Mouse (Mus musculus) adrenal gland, adult (tissue): ENCODE data around the gene Fpgs.

Experiments
- DNase-seq, 2 experiments: peaks; one replicate each; pipeline ENCODE4 v3.0.0; 2022 to 2023; ENCODE audit warnings: low spot score in 1 of 2; ENCODE audit not compliant: inconsistent age in 2 of 2

Fpgs gene

DNA sequence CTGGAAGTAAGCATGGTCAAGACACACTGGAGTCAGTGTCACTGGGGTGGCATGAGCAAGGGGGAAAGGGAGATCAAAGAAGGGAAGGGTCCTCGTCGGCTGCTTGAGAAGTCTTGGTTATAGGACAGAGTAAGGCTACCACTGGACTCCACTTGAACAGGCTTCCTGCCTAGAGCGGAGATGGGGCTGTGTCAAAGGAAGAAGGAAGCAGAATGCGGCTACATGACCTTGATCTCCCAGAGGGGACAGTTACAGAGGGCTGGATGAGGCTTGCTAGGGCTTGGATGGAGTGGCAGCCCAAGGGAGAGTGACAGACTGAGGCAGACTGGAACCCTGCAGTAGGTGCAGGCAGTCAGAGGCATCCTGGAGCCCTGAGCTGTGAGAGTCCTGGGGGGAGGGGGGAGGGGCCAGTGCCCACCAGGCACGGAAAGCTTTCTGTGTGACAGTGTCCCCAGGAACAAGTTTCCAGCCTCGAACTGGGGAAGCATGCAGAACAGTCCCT is 63.3 kb downstream of the Fpgs start:
- peak in 1 of 2 experiments; percentile 53 for DNase-seq

DNA sequence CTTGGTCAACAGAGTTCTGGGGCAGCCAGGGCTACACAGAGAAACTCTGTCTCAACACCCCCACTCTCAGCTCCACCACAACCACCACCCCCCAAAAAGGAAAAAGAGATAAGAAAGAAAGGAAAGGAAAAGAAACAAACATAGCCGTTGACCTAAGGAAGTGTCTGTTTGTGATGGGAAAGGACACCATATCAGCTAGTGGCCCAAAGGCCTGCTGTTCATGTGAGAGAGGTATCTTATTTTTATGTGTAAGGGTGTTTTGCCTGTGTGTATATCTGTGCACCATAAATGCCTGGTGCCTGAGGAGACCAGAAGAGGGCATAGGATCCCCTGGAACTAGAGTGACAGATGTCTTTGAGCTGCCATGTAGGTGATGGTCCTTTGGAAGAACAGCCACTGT is 64.3 kb downstream of the Fpgs start:
- no peak for DNase-seq

DNA sequence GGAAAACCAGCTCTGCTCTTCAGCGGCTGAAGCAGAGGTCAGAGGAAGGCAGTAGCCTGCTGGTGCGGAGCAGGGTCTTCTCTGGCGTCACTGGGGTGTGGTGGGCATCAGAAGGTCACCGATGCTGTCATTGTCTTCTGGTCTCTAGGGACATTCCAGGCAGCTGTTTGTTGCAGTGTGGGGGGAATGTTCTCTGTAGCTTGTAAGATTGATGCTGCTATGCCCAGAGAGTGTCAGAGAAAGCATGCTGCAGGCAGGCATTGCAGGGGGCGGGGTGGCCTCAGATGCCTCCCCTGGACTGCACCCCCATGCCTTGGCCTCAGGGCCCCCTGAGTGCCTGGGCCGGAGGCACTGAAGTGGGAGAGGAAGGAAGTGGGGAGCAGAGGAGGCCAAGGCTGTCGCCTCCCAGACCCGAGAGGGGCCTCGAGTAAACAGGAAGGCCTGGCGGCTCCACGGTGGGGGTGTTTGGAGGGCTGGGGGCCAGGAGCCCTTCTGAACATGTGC is 66.1 kb downstream of the Fpgs start:
- DNase-seq, result peak; percentile 78 to 84

DNA sequence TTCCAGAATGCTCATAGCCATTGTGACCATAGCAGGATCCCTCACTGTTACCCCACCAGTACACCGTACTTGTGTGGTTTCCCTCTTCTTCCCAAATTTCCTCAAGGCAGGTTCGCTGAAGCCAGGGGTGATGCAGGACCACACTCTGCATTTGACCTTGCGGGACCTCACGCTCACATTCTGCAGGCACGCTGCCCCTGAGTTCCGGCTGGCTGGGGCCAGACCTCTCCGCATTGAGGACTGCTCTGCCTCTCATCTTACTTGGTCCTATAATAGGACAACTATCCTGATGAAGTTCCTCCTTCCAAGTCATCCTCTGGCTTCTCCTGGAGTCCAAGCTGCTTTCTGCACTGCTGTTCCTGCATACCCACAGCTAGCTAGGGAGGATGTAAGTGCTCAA is 67.3 kb downstream of the Fpgs start:
- DNase-seq, result no peak

DNA sequence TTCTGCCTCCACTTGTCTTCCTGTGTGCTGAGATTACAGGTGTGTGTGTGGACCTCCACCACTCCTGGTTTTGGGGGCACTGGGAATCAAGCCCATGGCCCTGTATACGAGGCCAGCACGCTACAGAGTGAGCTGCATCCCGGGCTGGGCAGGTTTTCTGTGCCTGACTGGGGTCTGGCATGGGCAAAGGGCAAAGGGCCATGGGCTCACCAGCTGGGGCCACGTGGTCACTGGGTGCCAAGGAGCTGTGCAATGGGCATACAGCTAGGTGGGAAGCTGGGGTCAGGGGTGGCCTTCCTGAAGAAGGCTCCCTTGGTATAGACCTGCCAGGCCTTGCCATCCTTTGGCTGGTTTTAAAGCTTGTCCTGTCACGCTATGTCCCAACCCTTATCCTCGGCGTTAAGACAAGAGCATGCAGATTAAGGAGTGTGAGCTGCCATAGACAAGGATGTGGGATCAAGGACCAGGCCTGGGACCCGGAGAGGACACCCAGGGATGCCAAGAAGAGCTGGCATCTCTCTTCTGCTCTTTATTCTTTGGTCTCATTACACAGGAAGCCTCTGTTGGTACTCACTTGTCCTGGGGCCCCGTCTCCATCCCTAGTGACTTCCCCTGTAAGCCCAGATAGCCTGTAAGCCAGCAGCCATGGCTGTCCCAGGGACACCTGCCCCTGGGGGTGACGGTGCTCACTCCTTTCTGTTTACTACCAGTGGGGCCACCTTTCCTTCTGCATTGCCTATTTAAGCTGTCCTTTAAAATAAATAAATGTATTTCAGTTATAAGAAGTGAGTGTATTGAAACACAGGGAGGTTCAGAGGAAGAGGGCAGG is 69.5 kb downstream of the Fpgs start:
- no peak for DNase-seq

DNA sequence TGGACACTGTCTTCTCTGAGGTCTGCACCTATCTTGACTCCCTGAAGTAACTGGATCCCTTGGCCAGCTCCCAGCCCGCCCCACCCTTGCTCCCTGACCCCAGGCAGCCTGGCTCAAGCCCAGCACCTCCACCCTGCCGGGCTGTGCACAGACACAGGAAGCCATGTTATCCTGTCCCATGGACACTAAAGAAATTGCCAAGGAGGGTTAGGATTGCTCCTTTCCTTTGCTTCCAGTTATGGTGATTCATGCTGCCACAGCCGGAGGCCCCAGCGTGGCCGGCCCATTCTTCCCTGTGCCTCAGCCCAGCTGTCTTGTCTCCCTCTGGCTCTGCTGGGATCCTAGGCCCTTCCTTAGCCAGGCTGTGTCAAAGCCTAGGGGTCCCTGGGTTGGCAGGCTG is 70.3 kb downstream of the Fpgs start:
- DNase-seq, result peak; percentile 54 to 66
